Mouse (Mus musculus) cortical plate, adult 2 months (tissue): ENCODE data around the gene Olfr1333.

Experiments
- CTCF ChIP-seq: fragments of 200-500 bp; IDR thresholded peaks from 2 replicates; pipeline ENCODE4 v1.5.1; 2011; ENCODE audit warnings: mild to moderate bottlenecking, control low read depth, low read length; ENCODE audit not compliant: insufficient read depth; ENCODE audit errors: extremely low read depth
- POLR2A ChIP-seq: fragments of 200-500 bp; IDR thresholded peaks from 2 replicates; pipeline ENCODE4 v1.6.1; 2011; ENCODE audit warnings: mild to moderate bottlenecking, low read length, control low read depth; ENCODE audit not compliant: insufficient read depth; ENCODE audit errors: extremely low read depth

GRCm38 (mm10) chr4:118818921-118819320, 17.2 kb downstream of the Olfr1333 start:
- TF ChIP-seq CTCF (no peak), POLR2A (no peak)
